Mouse (Mus musculus) bone marrow macrophage, adult 2 months (primary cell): ENCODE results near the gene B9d1.

Experiments used
- CTCF ChIP-seq: IDR thresholded peaks from 2 replicates; pipeline ENCODE4 v1.5.1; 2012; ENCODE audit warnings: low read depth, mild to moderate bottlenecking, low read length, moderate library complexity
- POLR2A ChIP-seq: IDR thresholded peaks from 2 replicates; pipeline ENCODE4 v1.6.1; 2012; ENCODE audit warnings: mild to moderate bottlenecking, low read depth, low read length, borderline replicate concordance

GRCm38 (mm10) chr11:61483226-61483845, 21.6 kb upstream of the B9d1 start:
- TF ChIP-seq POLR2A = no peak
- no peak for TF ChIP-seq CTCF
